Mouse (Mus musculus) T-helper 17 cell (primary cell): ENCODE results near the gene Safb.

ENCODE experiments used
- in situ Hi-C, 2 experiments: fragments of 300-600 bp; cut with MboI, MseI; formaldehyde crosslinking; loops; 1 replicate in 1 of 2; 2 replicates in 1 of 2; pipeline ENCODE4 v1.15.1; 2025; ENCODE audit warnings: high pct_unique_total_duplicates in 2 of 2

Gene Safb

GRCm38 (mm10) chr17:56584257-56585130, at the start of gene Safb, which contains the start of gene Safb2:
Gene Safb (plus strand): TSS chr17:56584825.
Gene Safb2 (minus strand): TSS chr17:56584585.
- in situ Hi-C loops = no loop called here

- in situ Hi-C loops = loop anchor here in 1 of 2 experiments (5.0 kb wide), 1 partner anchor 39 kb away; no protein-coding TSS in a partner anchor
Measured at GRCm38 (mm10) chr17:56536192-56536591, 48.4 kb upstream of the Safb start.

GRCm38 (mm10) chr17:56536874-56537273, 47.8 kb upstream of the Safb start:
- in situ Hi-C loops = loop anchor here in 1 of 2 experiments (5.0 kb wide), 1 partner anchor 40 kb away; no protein-coding TSS in a partner anchor

- in situ Hi-C loops = loop anchor here in 1 of 2 experiments (5.0 kb wide), 1 partner anchor 41 kb away; no protein-coding TSS in a partner anchor
Measured at GRCm38 (mm10) chr17:56537912-56538311, 46.7 kb upstream of the Safb start.

- in situ Hi-C loops = no loop called here
Measured at GRCm38 (mm10) chr17:56540562-56540975, 44.1 kb upstream of the Safb start.

- in situ Hi-C loops = no loop called here
Measured at GRCm38 (mm10) chr17:56542736-56543135, 41.9 kb upstream of the Safb start.

- in situ Hi-C loops = no loop called here
Measured at GRCm38 (mm10) chr17:56543684-56544224, 40.9 kb upstream of the Safb start.

- in situ Hi-C loops = no loop called here
Measured at GRCm38 (mm10) chr17:56544699-56545387, 39.8 kb upstream of the Safb start.

- in situ Hi-C loops = no loop called here
Measured at GRCm38 (mm10) chr17:56545945-56546344, 38.7 kb upstream of the Safb start.

- in situ Hi-C loops = no loop called here
Measured at GRCm38 (mm10) chr17:56546576-56546975, 38.0 kb upstream of the Safb start.

GRCm38 (mm10) chr17:56547116-56547845, 37.3 kb upstream of the Safb start:
- in situ Hi-C loops = no loop called here

- in situ Hi-C loops = no loop called here
Measured at GRCm38 (mm10) chr17:56547846-56548604, 36.6 kb upstream of the Safb start.

- in situ Hi-C loops = no loop called here
Measured at GRCm38 (mm10) chr17:56548605-56549105, 36.0 kb upstream of the Safb start.

- in situ Hi-C loops = loop anchor here (5.0 kb wide), 1 partner anchor 194 kb away; no protein-coding TSS in a partner anchor
Measured at GRCm38 (mm10) chr17:56550784-56551475, 33.7 kb upstream of the Safb start.

- in situ Hi-C loops = loop anchor here (5.0 kb wide), 1 partner anchor 195 kb away; no protein-coding TSS in a partner anchor
Measured at GRCm38 (mm10) chr17:56551841-56552581, 32.6 kb upstream of the Safb start.

GRCm38 (mm10) chr17:56552781-56553363, 31.8 kb upstream of the Safb start:
- in situ Hi-C loops = loop anchor here (5.0 kb wide), 1 partner anchor 196 kb away; no protein-coding TSS in a partner anchor

GRCm38 (mm10) chr17:56554122-56554551, 30.5 kb upstream of the Safb start, which contains the start of gene Gm20219:
Gene Gm20219 (minus strand): TSS chr17:56554387.
- in situ Hi-C loops = loop anchor here (5.0 kb wide), 1 partner anchor 197 kb away; no protein-coding TSS in a partner anchor

- in situ Hi-C loops = no loop called here
Measured at GRCm38 (mm10) chr17:56558448-56558847, 26.2 kb upstream of the Safb start.
